Mouse (Mus musculus) embryonic stem cell, embryonic (primary cell): Measurements from ENCODE around the gene Pdilt.
"Not testable (repeated sequence)": the region's sequence is repeated elsewhere in the genome, so short reads cannot be mapped to it uniquely, and the experiment has no call there.

Experiments used
- CTCF ChIA-PET, 4 experiments: fragments of 300-600 bp in 2 of 4; fragments of 350-600 bp in 2 of 4; sonication (Branson Sonifier 250); formaldehyde crosslinking; loops; one replicate each; lab custom pipeline; 2022; ENCODE audit warnings: inconsistent platforms in 2 of 4; lab: Charles Lee
- POLR2A ChIA-PET, 4 experiments: fragments of 300-600 bp in 2 of 4; fragments of 350-600 bp in 2 of 4; sonication (Branson Sonifier 250); formaldehyde crosslinking; loops; one replicate each; lab custom pipeline; 2022; ENCODE audit warnings: antibody characterized with exemption in 4 of 4, inconsistent platforms in 1 of 4; lab: Charles Lee

The Pdilt gene

DNA sequence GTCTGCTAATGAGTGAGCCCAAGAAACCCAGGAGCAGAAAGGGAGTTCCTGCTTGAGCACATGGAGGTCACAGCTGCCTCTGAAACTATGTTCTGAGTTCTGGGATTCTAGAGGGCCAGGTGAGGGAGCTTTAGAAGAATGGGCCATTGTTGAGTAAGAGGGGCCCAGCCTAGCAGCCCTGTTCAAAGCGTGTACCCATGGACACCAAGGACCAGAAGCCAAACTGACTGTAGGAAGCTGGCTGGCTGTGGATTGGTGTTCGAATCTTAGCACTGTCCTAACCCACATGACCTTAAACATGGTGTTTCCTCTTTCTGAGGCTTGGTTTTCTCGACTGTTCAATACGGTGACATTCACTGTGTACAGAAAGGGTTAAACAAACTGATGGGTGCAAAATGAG, at the start of gene Pdilt:
Gene Pdilt, minus strand, starts transcription at position 101 of the 400 bp plus-strand sequence.
- POLR2A ChIA-PET = no interaction called here
- CTCF ChIA-PET = interaction anchor here (0.6 to 1.1 kb wide), 4 partner anchors 10 to 54 kb away, joined by 3 to 4 read pairs (median 3); no protein-coding TSS in a partner anchor

DNA sequence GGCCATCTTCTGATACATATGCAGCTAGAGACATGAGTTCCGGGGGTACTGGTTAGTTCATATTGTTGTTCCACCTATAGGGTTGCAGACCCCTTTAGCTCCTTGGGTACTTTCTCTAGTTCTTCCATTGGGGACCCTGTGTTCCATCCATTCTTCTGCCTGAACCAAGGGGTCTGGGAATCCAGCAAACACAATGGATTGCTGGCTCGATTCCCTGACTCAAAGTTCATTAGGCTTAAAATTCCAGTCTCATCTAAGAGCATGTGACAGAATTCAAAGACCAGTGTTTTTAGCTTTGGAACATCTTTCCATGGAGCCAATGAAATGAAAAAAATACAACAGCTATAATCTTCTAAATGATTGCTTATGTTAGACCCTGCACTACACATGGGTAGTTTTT, 39.2 kb upstream of the Pdilt start:
- CTCF ChIA-PET, POLR2A ChIA-PET: not testable (repeated sequence)

DNA sequence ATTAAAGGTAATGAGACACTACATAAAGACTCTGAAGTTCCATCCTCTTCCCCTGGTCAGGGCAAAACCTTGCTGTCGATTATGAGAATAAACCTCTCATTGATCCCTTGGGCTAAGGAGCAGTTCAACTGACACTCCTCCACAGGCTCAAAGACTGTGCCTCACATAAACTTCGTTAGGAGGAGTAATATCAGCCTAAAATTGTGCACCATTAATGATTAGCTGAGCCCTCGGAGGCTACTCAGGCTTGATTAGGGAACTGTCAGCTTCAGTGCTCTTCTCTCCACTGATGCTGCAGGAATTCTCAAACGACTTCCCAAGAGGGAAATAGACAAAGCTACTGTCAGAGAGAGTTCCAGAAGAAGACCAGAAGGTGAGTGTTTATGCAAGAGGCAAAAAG, 38.2 kb upstream of the Pdilt start:
- CTCF ChIA-PET = no interaction called here

DNA sequence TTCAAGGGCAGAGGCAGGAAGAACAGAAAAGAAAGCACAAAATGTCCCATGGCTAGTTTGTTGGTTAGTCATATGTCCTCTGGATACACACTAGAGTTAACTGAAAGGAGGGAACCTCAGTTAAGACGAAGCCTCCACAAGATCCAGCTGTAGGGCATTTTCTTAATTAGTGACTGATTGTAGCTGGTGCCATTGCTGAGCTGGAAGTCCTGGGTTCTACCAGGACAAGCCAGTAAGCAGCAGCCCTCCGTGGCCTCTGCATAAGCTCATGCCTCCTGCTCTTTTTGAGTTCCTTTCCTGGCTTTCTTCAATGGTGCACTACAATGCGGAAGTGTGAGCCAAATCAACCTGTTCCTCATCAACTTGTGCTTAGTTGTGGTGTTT, 37.2 kb upstream of the Pdilt start:
- CTCF ChIA-PET = no interaction called here
- POLR2A ChIA-PET = no interaction called here

More for the DNA sequence above, 38.2 kb upstream of the Pdilt start:
- POLR2A ChIA-PET = no interaction called here

DNA sequence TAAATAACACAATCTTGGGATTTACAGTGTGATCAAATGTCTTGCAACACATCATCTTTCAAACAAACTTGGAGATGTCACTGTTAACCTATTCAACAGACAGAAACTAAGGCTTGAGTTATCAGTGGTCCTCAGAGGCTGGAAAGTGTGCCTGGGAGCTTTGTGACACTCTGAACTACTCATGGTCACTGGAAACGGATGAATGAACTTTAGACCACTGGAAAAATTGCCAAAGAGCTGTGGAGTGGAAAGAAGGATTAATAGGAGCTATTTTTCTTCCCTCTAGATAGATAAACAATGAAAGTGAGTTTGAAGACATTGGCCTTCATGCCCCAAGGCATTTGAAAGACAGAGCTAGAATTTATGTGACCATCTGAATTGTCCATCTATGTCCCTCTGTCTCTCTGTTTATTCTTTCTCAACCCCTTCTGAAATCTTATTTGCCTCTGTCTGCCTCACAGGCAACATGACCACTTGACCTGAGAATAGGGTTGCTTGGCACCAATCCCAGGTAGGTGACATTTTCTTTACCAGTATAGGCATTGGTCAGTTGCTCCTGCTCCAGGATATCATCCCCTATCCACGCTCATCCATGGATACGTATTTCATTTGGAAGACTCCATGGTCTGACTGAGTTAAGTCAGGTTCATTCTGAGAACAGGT, 36.6 kb upstream of the Pdilt start:
- ChIA-PET POLR2A (no interaction called here), CTCF (no interaction called here)

DNA sequence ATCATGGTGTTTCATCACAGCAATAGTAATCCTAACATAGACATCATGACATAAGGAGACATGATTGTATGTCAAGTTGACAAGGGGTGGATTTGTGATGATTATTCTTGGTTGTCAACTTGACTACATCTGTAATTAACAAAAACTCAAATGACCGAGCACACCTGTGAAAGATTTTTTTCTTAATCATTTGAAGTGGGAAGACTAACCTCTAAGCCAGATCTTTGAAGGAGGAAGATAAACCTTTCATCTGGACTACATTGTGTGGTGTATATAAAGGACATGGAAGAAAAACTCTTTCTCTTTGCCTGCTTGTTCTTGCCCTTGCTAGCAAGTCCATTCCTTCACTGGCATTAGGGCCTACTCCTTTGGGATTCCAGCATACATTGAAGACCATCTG, 30.8 kb upstream of the Pdilt start, which contains the start of gene Acsm2:
Gene Acsm2, plus strand, starts transcription at position 301 of the 400 bp plus-strand sequence.
- POLR2A ChIA-PET = interaction anchor here in 1 of 4 experiments (0.7 kb wide), 1 partner anchor 28 kb away, joined by 5 read pairs; no protein-coding TSS in a partner anchor
- CTCF ChIA-PET = interaction anchor here in 1 of 4 experiments (0.6 kb wide), 1 partner anchor 778 kb away, joined by 4 read pairs; no protein-coding TSS in a partner anchor

DNA sequence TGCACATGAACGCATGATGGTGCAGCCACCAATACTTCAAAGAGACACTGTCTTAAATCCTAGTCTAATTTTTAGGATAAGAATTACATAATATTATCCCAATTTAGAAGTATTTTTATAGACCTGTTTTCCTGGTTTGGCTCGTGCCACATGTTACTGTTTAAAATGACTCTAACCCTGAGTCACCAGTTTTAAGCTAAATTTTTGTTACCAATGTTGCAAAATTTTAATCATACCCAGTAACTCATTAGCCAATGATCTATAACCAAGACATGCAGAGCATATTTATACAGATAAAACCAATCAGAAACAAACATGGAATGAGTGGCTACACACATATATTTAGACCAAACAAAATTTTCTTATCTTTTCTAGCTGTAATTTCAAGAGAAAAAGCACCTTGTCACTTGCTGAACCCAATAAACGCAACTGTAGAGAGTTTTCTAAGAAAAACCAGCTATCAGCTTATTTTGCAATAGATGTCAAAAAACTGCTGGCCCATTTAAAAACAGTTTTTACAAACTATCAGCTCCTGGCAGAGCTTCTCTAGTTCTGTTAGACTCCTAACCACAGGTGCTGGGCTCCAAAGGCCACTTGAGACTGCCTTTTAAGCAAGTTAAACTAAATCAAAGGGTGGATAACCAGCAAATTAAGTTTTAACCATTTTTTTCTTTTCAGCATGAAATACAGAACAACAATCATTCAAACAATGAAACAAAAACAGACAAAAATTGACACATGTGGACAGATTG, 27.4 kb upstream of the Pdilt start:
- CTCF ChIA-PET = no interaction called here
- POLR2A ChIA-PET = interaction anchor here in 1 of 4 experiments (0.6 kb wide), 1 partner anchor 129 kb away, joined by 4 read pairs; no protein-coding TSS in a partner anchor

DNA sequence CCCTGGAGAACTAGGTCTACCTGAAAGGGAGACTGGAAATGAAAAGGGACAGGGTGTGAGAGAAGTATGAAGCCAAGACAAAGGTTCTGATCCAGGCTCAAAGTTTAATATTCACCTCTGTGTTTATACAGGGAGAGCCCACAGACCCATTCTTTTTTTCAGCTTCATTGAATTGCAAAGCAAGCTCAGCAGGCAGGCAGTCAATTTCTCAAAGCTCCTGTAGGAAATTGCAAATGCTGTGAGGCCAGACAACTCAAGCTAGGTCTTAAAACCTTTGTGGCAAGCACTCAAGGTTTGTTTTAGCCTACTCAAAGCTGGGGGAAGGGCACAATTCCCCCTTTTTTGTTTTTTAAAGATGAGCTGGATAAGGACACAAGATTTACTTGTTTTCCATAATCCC, 22.3 kb upstream of the Pdilt start:
- POLR2A ChIA-PET = no interaction called here
- CTCF ChIA-PET = no interaction called here

DNA sequence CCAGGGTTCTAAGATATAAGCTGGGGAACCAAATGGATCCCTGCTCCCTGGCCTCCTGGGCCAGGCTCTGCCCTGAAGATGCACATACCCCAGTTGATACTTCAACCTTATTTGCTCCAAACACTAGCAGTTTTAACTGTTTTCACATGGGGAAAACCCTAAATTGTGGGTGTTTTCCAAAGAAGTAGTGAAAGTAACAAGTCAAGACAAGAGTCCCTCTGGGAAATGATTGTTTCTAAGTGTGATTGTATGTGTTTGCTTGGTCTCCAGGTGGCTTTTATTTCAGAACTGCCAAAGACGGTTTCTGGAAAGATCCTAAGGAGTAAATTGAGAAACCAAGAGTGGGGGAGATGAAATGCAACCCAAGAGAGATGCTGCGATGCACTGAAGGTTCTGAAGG, 19.2 kb upstream of the Pdilt start:
- CTCF ChIA-PET = interaction anchor here in 1 of 4 experiments (1.3 kb wide), 1 partner anchor 29 kb away, joined by 3 read pairs; no protein-coding TSS in a partner anchor
- POLR2A ChIA-PET = no interaction called here

DNA sequence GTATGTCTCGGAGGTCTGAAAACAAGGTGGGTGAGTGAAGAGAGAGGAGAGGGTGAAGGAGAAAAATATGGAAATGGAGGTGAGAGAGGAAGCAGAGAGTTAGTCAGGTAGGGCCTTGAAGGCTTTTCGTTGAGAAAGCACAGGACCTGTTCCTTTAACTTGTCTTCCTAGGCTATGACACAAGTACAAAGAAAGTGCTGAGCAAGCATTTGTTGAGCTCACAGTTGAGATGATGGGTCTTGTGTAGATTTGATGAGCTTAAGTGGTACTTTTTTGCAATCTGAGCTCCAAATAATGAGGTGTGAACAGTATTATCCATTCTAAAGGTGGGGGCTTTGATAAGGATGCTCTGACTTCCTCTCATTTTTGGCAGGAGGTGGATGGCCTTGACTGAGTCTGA, 11.1 kb upstream of the Pdilt start:
- ChIA-PET CTCF (interaction anchor here in 1 of 4 experiments (0.6 kb wide), 1 partner anchor 152 kb away, joined by 4 read pairs; no protein-coding TSS in a partner anchor), POLR2A (no interaction called here)

DNA sequence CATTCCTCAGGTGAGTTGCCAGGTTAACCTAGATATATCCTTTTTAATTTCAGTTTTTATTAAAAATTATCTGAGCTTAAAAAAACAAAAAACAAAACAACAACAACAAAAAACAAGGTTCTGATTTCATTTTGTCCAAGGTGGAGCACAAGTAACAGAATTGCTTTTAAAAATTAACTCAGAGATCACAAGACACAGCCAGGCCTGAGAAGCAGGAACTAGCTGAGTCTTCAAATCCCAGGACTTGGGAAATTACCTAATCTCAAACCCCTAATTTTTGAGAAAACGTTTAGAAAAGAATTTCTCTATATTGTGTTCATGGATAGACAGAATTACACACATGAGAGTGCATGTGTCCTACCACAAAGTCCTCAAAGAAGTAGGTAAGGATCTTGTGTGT, 9.6 kb upstream of the Pdilt start:
- ChIA-PET POLR2A (no interaction called here), CTCF (interaction anchor here in 1 of 4 experiments (1.0 kb wide), 1 partner anchor 20 kb away, joined by 3 read pairs; no protein-coding TSS in a partner anchor)

DNA sequence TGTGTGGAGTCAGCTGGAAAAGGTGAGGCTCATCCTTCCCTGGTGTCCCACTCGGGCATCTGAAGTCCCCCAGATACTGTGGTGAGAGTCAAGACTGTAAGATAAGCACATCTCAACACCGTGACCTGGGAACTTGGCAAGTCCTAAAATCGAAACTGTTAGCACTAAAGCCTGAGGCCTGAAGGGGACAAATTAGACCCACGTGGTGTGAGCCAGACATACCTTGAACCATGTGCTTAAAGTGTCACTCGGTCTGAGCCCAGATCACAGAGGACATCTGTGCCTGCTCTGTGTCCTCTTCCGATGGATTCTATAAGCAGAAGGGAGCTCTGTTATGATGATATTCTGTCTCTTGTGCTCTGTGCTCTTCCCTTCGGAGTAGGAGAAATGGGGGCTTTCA, 5.3 kb upstream of the Pdilt start:
- CTCF ChIA-PET = interaction anchor here in 1 of 4 experiments (0.6 kb wide), 1 partner anchor 516 kb away, joined by 4 read pairs; no protein-coding TSS in a partner anchor
- POLR2A ChIA-PET = no interaction called here

DNA sequence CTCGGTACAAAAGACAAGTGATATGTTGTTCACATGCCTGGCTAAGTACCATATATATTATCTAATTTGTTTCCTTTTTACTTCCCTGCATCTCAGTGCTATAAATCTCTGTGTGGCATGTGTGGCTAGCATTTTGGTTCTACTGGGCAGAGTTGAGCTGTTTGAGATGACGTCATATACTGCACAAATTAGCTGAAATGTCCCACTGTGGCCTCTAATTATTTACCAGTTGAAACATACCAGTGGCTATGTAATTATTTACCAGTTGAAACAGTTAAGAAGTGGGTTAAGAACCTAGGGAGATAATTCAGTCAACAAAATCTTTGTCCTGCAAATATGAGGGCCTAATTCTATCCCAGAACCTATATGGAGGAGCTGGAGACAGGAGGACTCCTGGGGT, 4.3 kb upstream of the Pdilt start:
- ChIA-PET POLR2A (no interaction called here), CTCF (no interaction called here)

DNA sequence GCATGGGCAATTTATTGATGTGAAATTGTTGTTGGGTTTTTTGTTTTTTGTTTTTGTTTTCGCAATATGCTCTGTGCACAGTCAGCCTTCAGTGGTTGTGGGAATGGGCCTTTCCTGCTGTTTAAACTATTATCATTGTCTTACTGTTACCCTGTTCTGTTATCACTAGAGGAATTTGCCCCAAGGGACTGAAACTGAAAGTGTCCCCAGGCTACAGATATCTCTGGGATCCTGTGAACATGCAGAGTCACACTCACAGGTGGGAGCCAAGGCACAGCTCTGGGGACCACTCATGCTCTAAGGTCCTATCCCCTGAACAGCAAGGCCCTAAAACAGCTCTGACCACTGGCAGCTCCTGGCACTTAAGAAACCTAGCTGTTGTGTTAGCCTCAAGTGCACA, 3.8 kb upstream of the Pdilt start:
- CTCF ChIA-PET = no interaction called here
- POLR2A ChIA-PET = no interaction called here

DNA sequence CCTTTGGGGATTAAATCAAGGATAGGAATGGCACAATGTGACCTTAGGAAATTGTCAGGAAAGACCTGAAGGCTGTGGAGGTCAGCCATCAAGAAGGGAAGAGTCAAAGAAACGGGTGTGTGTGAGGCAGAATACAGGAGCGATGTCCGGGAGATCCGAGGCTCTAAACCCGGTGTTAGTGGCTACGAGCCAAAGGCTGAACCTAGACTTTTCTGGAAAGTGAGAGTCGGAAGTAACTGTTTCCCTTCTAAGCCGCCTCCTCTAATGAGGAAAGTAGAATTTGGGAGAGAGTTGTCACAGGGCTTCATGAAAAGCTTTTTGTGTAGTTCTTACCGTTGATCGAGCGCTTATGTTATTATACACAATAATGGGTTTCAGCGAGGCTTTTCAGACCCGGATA, 3.2 kb upstream of the Pdilt start:
- ChIA-PET CTCF (interaction anchor here in 2 of 4 experiments (0.5 to 1.4 kb wide), 2 partner anchors 13 to 1078 kb away, joined by 4 to 14 read pairs; no protein-coding TSS in a partner anchor), POLR2A (no interaction called here)

DNA sequence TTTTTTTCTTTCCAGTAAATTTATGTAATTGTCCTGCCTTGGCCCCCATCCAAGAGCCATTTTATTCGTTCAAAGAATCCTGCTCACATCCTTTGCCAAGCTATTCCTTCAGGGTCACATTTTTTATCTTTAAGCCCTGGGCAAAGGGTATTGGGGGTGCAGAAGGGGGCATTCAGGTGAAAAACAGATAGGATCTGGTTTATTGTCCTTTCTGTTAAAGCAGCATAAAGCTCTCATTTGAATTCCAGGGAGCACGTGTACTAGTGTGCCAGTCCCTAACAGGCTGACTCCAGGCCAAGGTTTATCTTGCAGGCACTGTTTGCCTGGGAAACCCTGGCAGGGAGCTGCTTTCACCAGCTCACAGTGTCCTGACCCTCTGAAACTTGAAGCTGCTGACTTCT, 2.6 kb upstream of the Pdilt start:
- ChIA-PET POLR2A (no interaction called here), CTCF (interaction anchor here in 2 of 4 experiments (0.8 to 1.4 kb wide), 3 partner anchors 9 to 13 kb away, joined by 3 to 4 read pairs (median 4); no protein-coding TSS in a partner anchor)

DNA sequence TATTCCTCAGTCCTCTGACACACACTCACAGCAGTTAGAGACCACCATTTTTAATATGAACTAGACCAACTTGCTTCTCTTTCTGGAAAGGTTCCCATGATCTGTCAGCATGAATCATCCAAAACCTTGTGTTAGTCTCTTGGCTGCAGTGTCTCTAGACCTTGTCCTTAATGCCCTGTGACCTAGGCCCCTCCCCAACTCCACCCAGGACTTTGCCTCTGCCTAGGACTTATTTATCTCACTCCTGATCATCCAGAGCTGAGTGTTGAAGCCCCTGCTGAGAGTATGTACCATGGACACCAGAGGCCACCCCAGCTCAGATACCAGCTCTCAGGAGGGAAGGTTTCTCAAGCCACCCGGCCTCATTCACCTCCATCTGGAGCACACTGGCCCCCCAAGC, 904 bp downstream of the Pdilt start:
- ChIA-PET CTCF (interaction anchor here in 1 of 4 experiments (1.9 kb wide), 1 partner anchor 9 kb away, joined by 6 read pairs; no protein-coding TSS in a partner anchor), POLR2A (no interaction called here)

DNA sequence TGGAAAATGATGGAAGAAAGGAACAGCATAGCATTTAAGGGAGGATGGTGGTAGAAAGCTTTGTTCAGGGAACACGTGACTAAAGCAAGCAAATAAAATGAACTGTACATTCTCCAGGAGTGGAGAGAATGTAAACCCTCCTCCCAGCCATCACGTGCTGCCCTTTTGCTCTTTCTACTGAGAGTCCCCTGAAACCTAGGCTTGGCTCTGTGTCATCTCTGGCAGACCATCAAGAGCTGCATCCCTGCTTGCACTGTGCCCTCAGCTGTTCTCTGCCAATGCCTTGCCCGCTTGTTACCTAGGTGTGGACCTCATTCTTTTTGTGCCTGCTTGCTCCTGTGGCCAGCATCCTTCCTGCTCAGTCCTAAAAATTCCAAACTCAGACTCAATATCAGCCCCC, 1.5 kb downstream of the Pdilt start:
- CTCF ChIA-PET = interaction anchor here in 2 of 4 experiments (0.6 to 1.9 kb wide), 2 partner anchors 9 to 149 kb away, joined by 3 to 6 read pairs; no protein-coding TSS in a partner anchor
- POLR2A ChIA-PET = no interaction called here

DNA sequence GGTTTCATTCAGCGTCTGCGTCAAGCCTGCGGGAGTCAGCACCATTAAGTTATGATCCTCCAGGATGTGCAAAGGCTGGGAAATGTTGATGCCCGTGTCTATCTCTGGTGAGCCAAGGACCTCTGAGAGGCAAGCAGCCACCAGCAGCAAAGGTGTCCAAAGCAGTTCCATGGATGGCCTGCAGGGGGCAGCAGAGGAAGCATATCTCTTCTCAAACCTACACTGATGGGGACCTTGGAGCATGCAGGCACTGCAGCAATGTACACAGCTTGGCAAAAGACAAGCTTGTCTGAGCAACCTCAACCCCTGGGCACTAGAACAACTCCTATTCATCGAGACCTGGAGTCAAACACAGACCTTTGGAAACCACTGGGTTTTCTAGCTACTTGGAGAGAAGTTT, 3.6 kb downstream of the Pdilt start:
- POLR2A ChIA-PET = no interaction called here
- CTCF ChIA-PET = interaction anchor here (0.6 to 1.5 kb wide), 8 partner anchors 18 to 524 kb away, joined by 3 to 13 read pairs (median 4); no protein-coding TSS in a partner anchor

DNA sequence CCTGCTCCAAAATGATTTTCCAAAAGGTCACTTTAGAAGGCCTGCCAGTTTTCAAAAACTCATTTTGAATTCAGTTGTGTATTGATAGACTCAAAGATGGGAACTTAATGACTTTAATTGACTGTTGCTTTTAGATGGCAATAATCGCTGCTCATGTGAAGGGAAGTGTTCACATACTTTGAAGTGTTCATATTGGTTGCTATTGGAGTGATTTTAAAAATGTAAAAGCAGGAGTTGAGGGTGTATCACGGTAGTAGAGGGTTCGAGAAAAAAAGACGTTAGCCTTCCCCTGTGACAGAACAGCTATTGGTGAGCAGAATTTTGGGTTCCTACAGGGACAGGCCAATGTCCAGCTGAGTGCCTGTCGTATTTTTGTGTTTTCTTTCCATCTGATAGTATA, 4.1 kb downstream of the Pdilt start, which contains the start of gene Acsm5:
Gene Acsm5, plus strand, starts transcription at position 301 of the 400 bp plus-strand sequence.
- POLR2A ChIA-PET = no interaction called here
- CTCF ChIA-PET = interaction anchor here (0.6 to 1.5 kb wide), 5 partner anchors 154 to 508 kb away, joined by 3 to 13 read pairs (median 4); no protein-coding TSS in a partner anchor
